Mouse (Mus musculus): ENCODE results near the gene Mtmr1.

- TF ChIP-seq ZNF384 (IDR thresholded peaks at IDR 0.05; ENCODE audit: low read depth, low read length) (no peak), CHD2 (IDR thresholded peaks at IDR 0.05; ENCODE audit: low read depth, low read length) (no peak), ZC3H11A (IDR thresholded peaks at IDR 0.05; ENCODE audit: borderline replicate concordance, low read depth, low read length) (no peak), HCFC1 (IDR thresholded peaks at IDR 0.05; ENCODE audit: borderline replicate concordance, insufficient read depth, low read length) (no peak)
These were observed 99.7 kb downstream of the Mtmr1 start for GRCm38 (mm10) chrX:71464138-71464826.
